Mouse (Mus musculus): Measurements from ENCODE around the gene Col4a2.

GRCm38 (mm10) chr8:11397126-11397525 is 84.5 kb downstream of the Col4a2 start:
- TF ChIP-seq EP300 (IDR thresholded peaks at IDR 0.05) (peak; percentile 6; the same call in 1 of the 2 replicates), CTCF (IDR thresholded peaks at IDR 0.05) (no peak)
